Mouse (Mus musculus) cerebellum, adult 2 months (tissue): ENCODE measurements at regions not wholly inside any gene's neighbourhood (a gene's known extent, or its start where the extent isn't known, plus 50 kb on each side); places are given as distances from the start of the nearest gene placed in this dataset.

Source experiments
- DNase-seq, 2 experiments: peaks; one replicate each; pipeline ENCODE4 v3.0.0; 2021
- H3K27ac ChIP-seq: fragments of 200-500 bp; 2 replicates; pipeline ENCODE4 v1.5.1; 2012; ENCODE audit warnings: low read length, control low read depth, inconsistent platforms; ENCODE audit not compliant: insufficient read depth
- H3K27me3 ChIP-seq: fragments of 200-500 bp; 2 replicates; pipeline ENCODE4 v1.6.1; 2012; ENCODE audit warnings: inconsistent platforms, mild to moderate bottlenecking, low read length, moderate library complexity; ENCODE audit not compliant: control insufficient read depth, insufficient read depth
- H3K4me1 ChIP-seq: fragments of 200-500 bp; 2 replicates; pipeline ENCODE4 v1.6.1; 2011; ENCODE audit warnings: low read length; ENCODE audit not compliant: control insufficient read depth, insufficient read depth
- H3K4me3 ChIP-seq: fragments of 200-500 bp; replicated peaks from 2 replicates; pipeline ENCODE3; 2011; ENCODE audit warnings: mild to moderate bottlenecking, low read depth, low read length, control low read depth; ENCODE audit not compliant: insufficient read depth
- CTCF ChIP-seq: fragments of 200-500 bp; IDR thresholded peaks from 2 replicates; pipeline ENCODE4 v1.5.1; 2011; ENCODE audit warnings: low read depth, mild to moderate bottlenecking, control low read depth, low read length, moderate library complexity, borderline replicate concordance; ENCODE audit not compliant: insufficient read depth
- POLR2A ChIP-seq: fragments of 200-500 bp; IDR thresholded peaks from 2 replicates; pipeline ENCODE4 v1.6.1; 2011; ENCODE audit warnings: low read length, control low read depth, borderline replicate concordance; ENCODE audit not compliant: insufficient read depth
- WGBS: fragments of 180-500 bp; shearing (Covaris S2); methylation state at CpG from one replicate; pipeline ENCODE4 v1.1.7; 2018; 5-methylcytosine and 5-hydroxymethylcytosine counted together

DNA sequence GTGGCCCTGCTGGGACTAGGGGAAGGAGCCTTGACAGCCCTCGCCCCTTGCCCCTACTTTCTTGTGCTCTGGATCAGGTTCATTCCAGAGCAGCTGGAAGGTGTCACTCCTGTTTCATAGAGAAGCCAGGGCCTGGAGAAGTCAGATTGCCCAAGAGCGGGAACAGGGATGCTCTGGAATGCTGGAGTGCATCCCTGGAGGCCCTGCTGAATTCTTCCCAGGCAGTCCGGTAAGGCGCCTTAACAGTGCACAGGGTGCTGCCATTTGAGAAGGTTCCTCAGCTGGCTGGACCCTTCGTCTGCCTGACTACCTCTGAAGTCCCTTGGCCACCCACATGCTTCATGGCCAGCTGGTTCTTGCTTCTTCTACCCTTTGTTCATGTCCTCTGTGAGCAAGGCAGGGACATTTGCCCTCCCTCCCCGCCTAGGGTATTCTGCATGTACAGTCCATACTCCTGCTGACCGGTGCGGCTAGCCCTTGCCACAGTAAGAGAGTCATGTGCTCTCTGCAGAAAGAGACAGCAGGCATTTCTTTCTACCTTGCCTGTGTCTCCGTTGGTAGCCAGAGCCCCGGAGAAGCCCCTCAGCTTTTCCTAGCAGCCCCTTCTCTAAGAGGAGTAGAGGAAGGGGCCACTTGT lies 68.5 kb upstream of the Smndc1 start:
- H3K27me3 ChIP-seq: no peaks in the 10 kb centered on the region
- no peak overlapping the region for H3K4me3 ChIP-seq
- H3K27ac ChIP-seq: peak overlapping the region; percentile 55
- no peak for DNase-seq
- WGBS: 59% methylated on average over 10 of the region's 10 CpGs
- TF ChIP-seq CTCF (no peak), POLR2A (no peak)
- peaks cover 52% of the 10 kb centered on the region for H3K4me1 ChIP-seq

DNA sequence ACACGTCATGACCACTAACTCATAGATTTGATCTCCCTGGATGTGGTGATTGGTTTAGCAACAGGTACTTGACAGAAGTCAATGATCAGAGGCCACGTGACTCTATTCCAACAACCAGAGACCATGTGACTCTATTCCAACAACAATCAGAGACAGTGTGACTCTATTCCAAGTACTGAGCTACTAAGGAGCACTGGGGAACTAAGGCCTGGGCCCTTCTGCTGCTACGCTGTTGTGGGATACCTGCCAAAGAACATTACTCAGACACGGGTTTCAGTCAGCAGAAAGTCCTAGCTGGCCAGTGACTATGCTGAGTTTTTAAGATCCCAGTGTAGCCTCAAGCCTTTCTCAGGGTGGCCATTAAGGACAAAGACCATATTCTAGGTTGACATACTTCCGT lies 66.3 kb upstream of the Smndc1 start:
- peak in 1 of 2 experiments; percentile 32 for DNase-seq
- peak overlapping the region; percentile 95 for H3K27ac ChIP-seq
- no peak overlapping the region for H3K4me3 ChIP-seq
- no peaks in the 10 kb centered on the region for H3K27me3 ChIP-seq
- TF ChIP-seq POLR2A (no peak), CTCF (no peak)
- WGBS: 52% methylated on average over 5 of the region's 5 CpGs
- peaks cover 72% of the 10 kb centered on the region for H3K4me1 ChIP-seq

DNA sequence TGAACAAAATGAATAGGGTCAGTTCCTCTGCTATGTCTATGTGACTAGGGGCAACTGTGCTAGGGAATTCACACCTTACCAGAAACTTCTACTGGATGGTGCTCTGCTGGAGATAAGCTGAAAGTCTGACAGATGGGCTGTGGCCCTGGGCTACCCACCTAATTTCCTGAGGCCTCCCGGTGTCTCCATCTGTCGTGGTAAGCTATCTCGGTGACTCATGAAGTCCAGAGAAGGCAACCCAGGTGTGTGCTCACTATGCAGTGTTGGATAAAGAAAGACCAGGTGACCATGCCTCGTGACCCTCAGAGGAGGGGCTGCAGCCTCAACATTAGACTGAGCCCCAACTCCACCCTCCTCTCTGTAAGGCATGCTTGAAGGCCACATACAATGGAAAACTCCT lies 64.2 kb upstream of the Smndc1 start:
- WGBS: 10% methylated on average over 4 of the region's 4 CpGs
- Histone ChIP-seq H3K4me3 (no peak overlapping the region), H3K27me3 (no peaks in the 10 kb centered on the region), H3K27ac (peak overlapping the region; percentile 95), H3K4me1 (peaks cover 78% of the 10 kb centered on the region)
- TF ChIP-seq POLR2A: peak; percentile 26; the same call in 1 of the 2 replicates
- TF ChIP-seq CTCF: no peak
- DNase-seq: peak; percentile 87 to 94

DNA sequence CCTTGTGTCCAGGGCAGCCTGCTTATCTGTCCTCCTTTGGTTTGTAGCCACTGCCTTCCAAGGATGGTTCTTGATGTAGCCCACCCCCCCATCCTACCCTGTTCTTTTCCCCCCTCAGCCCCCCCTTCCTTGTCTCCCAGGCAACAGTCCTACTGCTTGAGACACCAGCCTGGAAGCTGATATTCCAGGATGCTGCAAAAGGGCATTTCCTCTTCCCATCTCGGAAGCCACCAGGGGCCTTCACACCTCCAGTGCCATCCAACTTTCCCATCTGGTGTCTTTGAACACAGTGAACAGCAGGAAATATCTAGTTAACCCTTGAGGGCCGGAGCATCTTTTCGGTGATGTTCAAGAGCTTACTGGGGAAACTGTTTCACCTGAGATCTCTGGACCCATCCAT lies 63.7 kb upstream of the Smndc1 start:
- WGBS: 15% methylated on average over 3 of the region's 3 CpGs
- Histone ChIP-seq H3K4me1 (peaks cover 81% of the 10 kb centered on the region), H3K27me3 (no peaks in the 10 kb centered on the region), H3K4me3 (peak overlapping the region; percentile 27), H3K27ac (peak overlapping the region; percentile 95)
- TF ChIP-seq POLR2A (no peak), CTCF (no peak)
- DNase-seq: peak; percentile 87 to 95

DNA sequence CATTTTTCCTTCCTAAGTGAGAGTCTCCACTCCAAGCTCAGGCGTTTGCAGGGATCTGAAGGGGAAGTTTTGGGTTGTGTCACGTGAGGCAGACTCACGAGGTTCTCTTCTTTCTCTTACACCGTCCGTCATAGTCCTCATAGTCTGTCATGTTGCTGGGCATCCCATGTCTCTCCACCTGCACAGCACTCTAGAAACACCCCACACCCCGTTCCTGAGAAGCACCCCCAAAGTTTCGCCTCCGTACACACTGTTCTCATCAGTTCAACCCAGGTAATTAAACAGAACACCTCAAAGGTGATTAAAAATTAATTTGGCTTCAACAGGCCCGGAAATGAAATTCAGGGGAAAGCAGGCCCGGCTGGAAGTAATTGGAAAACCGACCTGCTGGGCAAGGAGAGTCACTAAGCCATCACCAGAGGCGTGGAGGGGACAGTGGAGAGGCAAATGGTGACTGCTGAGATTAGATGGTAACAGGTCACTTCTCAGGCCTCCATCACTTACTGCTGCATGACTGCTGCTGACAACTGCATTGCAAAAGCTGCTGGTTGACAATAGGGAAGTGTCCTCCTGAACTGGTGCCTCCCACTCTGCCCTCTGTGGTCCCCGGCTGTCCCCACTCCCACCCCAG lies 63.1 kb upstream of the Smndc1 start:
- Histone ChIP-seq H3K4me3 (no peak overlapping the region), H3K4me1 (peaks cover 79% of the 10 kb centered on the region), H3K27me3 (no peaks in the 10 kb centered on the region), H3K27ac (peak overlapping the region; percentile 95)
- 17% methylated on average over 13 of the region's 13 CpGs for WGBS
- DNase-seq: peak; percentile 71 to 76
- no peak for TF ChIP-seq CTCF
- TF ChIP-seq POLR2A: no peak

DNA sequence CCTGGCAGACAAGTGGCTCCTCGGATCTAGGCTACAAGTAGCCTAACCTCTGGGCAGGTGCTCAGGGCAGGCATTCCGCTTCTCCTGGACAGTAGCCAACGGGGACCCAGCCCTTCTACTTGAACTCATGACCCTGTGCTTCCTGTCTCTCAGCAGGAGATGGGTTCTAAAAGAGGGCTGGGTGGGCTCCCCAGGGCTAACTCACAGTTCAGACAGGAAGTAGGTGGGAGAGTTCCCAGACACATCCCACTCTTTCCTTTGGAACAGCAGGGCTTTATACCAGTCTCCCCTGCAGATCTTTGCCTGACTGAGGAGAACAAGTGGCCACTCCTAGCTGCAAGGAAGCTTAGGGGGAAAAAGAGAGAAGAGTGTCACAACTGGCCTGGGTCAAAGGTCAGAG lies 62.0 kb upstream of the Smndc1 start:
- H3K27me3 ChIP-seq: no peaks in the 10 kb centered on the region
- H3K4me3 ChIP-seq: no peak overlapping the region
- 41% methylated on average over 3 of the region's 3 CpGs for WGBS
- peak overlapping the region; percentile 95 for H3K27ac ChIP-seq
- peak in 1 of 2 experiments; percentile 49 for DNase-seq
- no peak for TF ChIP-seq POLR2A
- no peak for TF ChIP-seq CTCF
- H3K4me1 ChIP-seq: peaks cover 79% of the 10 kb centered on the region

DNA sequence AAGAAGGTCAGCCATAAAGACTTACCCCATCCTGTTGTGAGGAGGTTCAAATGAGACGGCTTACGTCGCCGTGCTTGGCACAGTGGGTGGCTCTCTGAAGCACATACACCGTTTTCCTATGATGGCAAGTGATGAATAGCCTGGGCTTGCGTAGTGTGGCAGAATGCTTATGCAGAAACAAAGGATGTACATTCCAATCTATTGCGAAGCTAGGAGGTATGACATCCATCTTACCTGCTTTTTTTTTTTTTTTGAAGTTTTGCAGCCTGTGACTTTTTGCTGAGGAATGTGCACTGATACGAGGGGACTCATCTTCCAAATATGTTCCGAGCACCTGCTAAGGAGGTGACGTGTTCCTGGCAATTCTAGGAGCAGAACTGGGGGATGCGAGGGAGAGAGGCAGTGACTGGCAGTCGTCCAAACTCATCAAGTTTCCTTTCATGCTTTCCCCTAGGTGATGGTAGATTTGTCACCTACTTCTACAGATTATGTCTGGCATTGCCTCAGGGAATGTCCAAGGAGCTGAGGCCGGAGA lies 61.1 kb upstream of the Smndc1 start:
- H3K4me3 ChIP-seq: no peak overlapping the region
- peak; percentile 60 to 69 for DNase-seq
- TF ChIP-seq POLR2A: no peak
- TF ChIP-seq CTCF: no peak
- peaks cover 81% of the 10 kb centered on the region for H3K4me1 ChIP-seq
- H3K27ac ChIP-seq: peak overlapping the region; percentile 62
- 21% methylated on average over 13 of the region's 13 CpGs for WGBS
- H3K27me3 ChIP-seq: no peaks in the 10 kb centered on the region

DNA sequence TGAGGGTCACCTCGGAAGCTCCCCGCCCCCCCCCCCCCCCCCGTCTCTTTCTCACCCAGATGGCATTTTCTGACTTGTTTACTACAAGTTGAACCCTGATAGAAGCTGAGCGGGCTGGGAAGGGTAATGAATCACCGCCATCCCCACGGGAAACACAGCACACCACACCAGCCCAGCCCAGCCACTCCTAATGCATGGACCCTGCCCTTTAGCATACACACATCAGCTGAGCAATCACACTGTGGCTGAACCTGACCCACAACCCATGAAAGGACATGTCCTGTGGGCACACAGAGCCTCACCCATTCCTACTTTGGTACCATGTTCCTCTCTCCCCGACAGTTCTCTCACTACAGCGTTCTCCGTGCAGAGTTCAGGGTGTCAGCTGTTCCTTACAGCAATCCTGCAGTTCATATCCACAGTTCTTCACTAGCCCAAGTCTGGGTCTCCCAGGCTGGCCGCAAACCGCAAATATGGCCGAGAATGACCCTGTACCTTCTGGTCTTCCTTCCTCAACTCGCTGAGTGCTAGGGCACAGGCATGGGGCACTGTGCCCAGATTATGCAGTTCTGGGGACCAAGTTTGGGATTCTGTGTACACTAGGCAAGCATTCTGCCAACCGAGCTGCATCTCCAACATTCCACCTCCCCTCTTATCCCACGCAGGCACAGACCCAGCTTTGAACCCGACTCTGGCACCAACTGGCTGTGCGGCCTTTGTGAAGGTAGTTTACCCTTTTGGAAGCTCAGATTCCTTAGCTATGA lies 60.4 kb upstream of the Smndc1 start:
- Histone ChIP-seq H3K27ac (peak overlapping the region; percentile 62), H3K27me3 (no peaks in the 10 kb centered on the region), H3K4me3 (peak overlapping the region; percentile 2), H3K4me1 (peaks cover 80% of the 10 kb centered on the region)
- 39% methylated on average over 17 of the region's 17 CpGs for WGBS
- TF ChIP-seq CTCF (no peak), POLR2A (no peak)
- DNase-seq: peak; percentile 57 to 63
